Mouse (Mus musculus) spleen, postnatal 10 days (tissue): Measurements from ENCODE around the gene Ccdc43.

Experiments
- DNase-seq, 2 experiments: peaks; one replicate each; pipeline ENCODE4 v3.0.0; 2021 to 2022; ENCODE audit warnings: low spot score in 2 of 2

Gene Ccdc43

GRCm38 (mm10) chr11:102665151-102665550 is 32.4 kb downstream of the Ccdc43 start:
- no peak for DNase-seq

- no peak for DNase-seq
Observed at GRCm38 (mm10) chr11:102663416-102663815, 34.2 kb downstream of the Ccdc43 start, which contains the start of gene Meioc. Meioc (plus strand) TSS chr11:102663716.

GRCm38 (mm10) chr11:102656931-102657330 is 40.7 kb downstream of the Ccdc43 start:
- no peak for DNase-seq

- DNase-seq, result no peak
Observed at GRCm38 (mm10) chr11:102656326-102656926, 41.2 kb downstream of the Ccdc43 start.

GRCm38 (mm10) chr11:102655888-102656287 is 41.7 kb downstream of the Ccdc43 start:
- no peak for DNase-seq

GRCm38 (mm10) chr11:102652844-102653243 is 44.7 kb downstream of the Ccdc43 start:
- DNase-seq, result no peak

- DNase-seq, result peak; percentile 21 to 61
Observed at GRCm38 (mm10) chr11:102651381-102651780, 46.2 kb downstream of the Ccdc43 start.

GRCm38 (mm10) chr11:102647885-102648284 is 49.7 kb downstream of the Ccdc43 start:
- DNase-seq, result no peak

GRCm38 (mm10) chr11:102646226-102646625 is 51.4 kb downstream of the Ccdc43 start:
- DNase-seq, result no peak

GRCm38 (mm10) chr11:102643891-102644382 is 53.6 kb downstream of the Ccdc43 start:
- no peak for DNase-seq

GRCm38 (mm10) chr11:102636887-102637286 is 60.7 kb downstream of the Ccdc43 start:
- no peak for DNase-seq
